Mouse (Mus musculus): ENCODE measurements around the gene Olfr1358. TPM values are rescaled to one million over a fixed set of nuclear protein-coding genes. Genes with fewer than 3 reads are reported as not detected.
"Not testable (repeated sequence)": the region's sequence is repeated elsewhere in the genome, so short reads cannot be mapped to it uniquely, and the experiment has no call there.

The Olfr1358 gene
- polyA plus RNA-seq, 1 experiment = not detected

- Histone ChIP-seq H3ac (ENCODE audit: control insufficient read depth, insufficient read length) (no peak overlapping the region), H3K27me3 (ENCODE audit: control insufficient read depth, insufficient read depth, insufficient read length) (no peaks in the 10 kb centered on the region), H3K36me3 (ENCODE audit: control insufficient read depth, insufficient read depth) (no peaks in the 10 kb centered on the region)
Measured at GRCm38 (mm10) chr10:78520260-78521005, 3.2 kb downstream of the Olfr1358 start.

GRCm38 (mm10) chr10:78525071-78525470 is 7.8 kb downstream of the Olfr1358 start:
- not testable (repeated sequence) for H3K4me3 ChIP-seq; H3ac ChIP-seq (ENCODE audit: control insufficient read depth, insufficient read length); H3K79me2 ChIP-seq (ENCODE audit: control insufficient read depth, insufficient read depth); H3K36me3 ChIP-seq (ENCODE audit: control insufficient read depth, insufficient read depth); H3K27me3 ChIP-seq (ENCODE audit: control insufficient read depth, insufficient read depth, insufficient read length); H3K4me2 ChIP-seq (ENCODE audit: low read depth)

More at GRCm38 (mm10) chr10:78520260-78521005, 3.2 kb downstream of the Olfr1358 start:
- Histone ChIP-seq H3K4me2 (ENCODE audit: low read depth) (no peak overlapping the region), H3K4me3 (no peak overlapping the region), H3K79me2 (ENCODE audit: control insufficient read depth, insufficient read depth) (no peaks in the 10 kb centered on the region)
- TF ChIP-seq SRF (IDR thresholded peaks at IDR 0.05; ENCODE audit: control insufficient read depth, insufficient read length, low read depth) = no peak
- TF ChIP-seq CEBPB (IDR thresholded peaks at IDR 0.05; ENCODE audit: insufficient read depth, poor library complexity, severe bottlenecking) = no peak
- TF ChIP-seq E2F4 (IDR thresholded peaks at IDR 0.05; ENCODE audit: insufficient read depth) = no peak
- no peak for TF ChIP-seq TCF3 (IDR thresholded peaks at IDR 0.05; ENCODE audit: insufficient read length, low read depth)
- no peak for TF ChIP-seq TCF12 (IDR thresholded peaks at IDR 0.05; ENCODE audit: insufficient read depth, poor library complexity, severe bottlenecking)
- TF ChIP-seq REST (IDR thresholded peaks at IDR 0.05; ENCODE audit: insufficient read depth, insufficient read length) = no peak
- no peak for TF ChIP-seq MYOG (IDR thresholded peaks at IDR 0.05; ENCODE audit: control insufficient read depth in 1 of 3, insufficient read depth in 1 of 3, insufficient read length in 2 of 3, low read depth in 2 of 3)

- no peaks in the 10 kb centered on the region for H3K79me2 ChIP-seq (ENCODE audit: control insufficient read depth, insufficient read depth)
- TF ChIP-seq REST (IDR thresholded peaks at IDR 0.05; ENCODE audit: insufficient read depth, insufficient read length) (no peak), SRF (IDR thresholded peaks at IDR 0.05; ENCODE audit: control insufficient read depth, insufficient read length, low read depth) (no peak), POLR2AphosphoS2 (IDR thresholded peaks at IDR 0.05; ENCODE audit: insufficient read length, low read depth) (no peak), CEBPB (IDR thresholded peaks at IDR 0.05; ENCODE audit: insufficient read depth, poor library complexity, severe bottlenecking) (no peak), USF1 (IDR thresholded peaks at IDR 0.05; ENCODE audit: low read depth) (no peak), POLR2A (IDR thresholded peaks at IDR 0.05; ENCODE audit: insufficient read length, low read depth) (no peak)
- H3K27me3 ChIP-seq (ENCODE audit: control insufficient read depth, insufficient read depth, insufficient read length) = peaks cover 5% of the 10 kb centered on the region
- no peaks in the 10 kb centered on the region for H3K36me3 ChIP-seq (ENCODE audit: control insufficient read depth, insufficient read depth)
- H3K4me3 ChIP-seq = no peak overlapping the region
- H3ac ChIP-seq (ENCODE audit: control insufficient read depth, insufficient read length) = no peak overlapping the region
- no peak overlapping the region for H3K4me2 ChIP-seq (ENCODE audit: low read depth)
Measured at GRCm38 (mm10) chr10:78525511-78525910, 8.3 kb downstream of the Olfr1358 start.

GRCm38 (mm10) chr10:78540943-78541342 is 23.7 kb downstream of the Olfr1358 start:
- Histone ChIP-seq H3K4me3 (no peak overlapping the region), H3ac (ENCODE audit: control insufficient read depth, insufficient read length) (no peak overlapping the region), H3K79me2 (ENCODE audit: control insufficient read depth, insufficient read depth) (no peaks in the 10 kb centered on the region), H3K4me2 (ENCODE audit: low read depth) (no peak overlapping the region), H3K27me3 (ENCODE audit: control insufficient read depth, insufficient read depth, insufficient read length) (no peaks in the 10 kb centered on the region), H3K36me3 (ENCODE audit: control insufficient read depth, insufficient read depth) (no peaks in the 10 kb centered on the region)
- no peak for TF ChIP-seq TCF3 (IDR thresholded peaks at IDR 0.05; ENCODE audit: insufficient read length, low read depth)
- TF ChIP-seq POLR2AphosphoS2 (IDR thresholded peaks at IDR 0.05; ENCODE audit: insufficient read length, low read depth) = no peak
- no peak for TF ChIP-seq SRF (IDR thresholded peaks at IDR 0.05; ENCODE audit: control insufficient read depth, insufficient read length, low read depth)
- TF ChIP-seq MYOD1 (IDR thresholded peaks at IDR 0.05; ENCODE audit: control insufficient read depth in 1 of 3, insufficient read length in 2 of 3, low read depth in 2 of 3) = no peak
- no peak for TF ChIP-seq MAX (IDR thresholded peaks at IDR 0.05; ENCODE audit: low read depth)
- TF ChIP-seq POLR2A (IDR thresholded peaks at IDR 0.05; ENCODE audit: insufficient read length, low read depth) = no peak
- no peak for TF ChIP-seq E2F4 (IDR thresholded peaks at IDR 0.05; ENCODE audit: insufficient read depth)
- no peak for TF ChIP-seq CEBPB (IDR thresholded peaks at IDR 0.05; ENCODE audit: insufficient read depth, poor library complexity, severe bottlenecking)
- TF ChIP-seq MYOG (IDR thresholded peaks at IDR 0.05; ENCODE audit: control insufficient read depth in 1 of 3, insufficient read depth in 1 of 3, insufficient read length in 2 of 3, low read depth in 2 of 3) = no peak
- no peak for TF ChIP-seq USF1 (IDR thresholded peaks at IDR 0.05; ENCODE audit: low read depth)
- no peak for TF ChIP-seq TCF12 (IDR thresholded peaks at IDR 0.05; ENCODE audit: insufficient read depth, poor library complexity, severe bottlenecking)
- no peak for TF ChIP-seq REST (IDR thresholded peaks at IDR 0.05; ENCODE audit: insufficient read depth, insufficient read length)

- Histone ChIP-seq H3K4me2 (ENCODE audit: low read depth) (no peak overlapping the region), H3ac (ENCODE audit: control insufficient read depth, insufficient read length) (no peak overlapping the region), H3K4me3 (no peak overlapping the region), H3K36me3 (ENCODE audit: control insufficient read depth, insufficient read depth) (no peaks in the 10 kb centered on the region), H3K27me3 (ENCODE audit: control insufficient read depth, insufficient read depth, insufficient read length) (no peaks in the 10 kb centered on the region), H3K79me2 (ENCODE audit: control insufficient read depth, insufficient read depth) (no peaks in the 10 kb centered on the region)
- TF ChIP-seq MYOD1 (IDR thresholded peaks at IDR 0.05; ENCODE audit: control insufficient read depth in 1 of 3, insufficient read length in 2 of 3, low read depth in 2 of 3) = no peak
- TF ChIP-seq REST (IDR thresholded peaks at IDR 0.05; ENCODE audit: insufficient read depth, insufficient read length) = no peak
Measured at GRCm38 (mm10) chr10:78565070-78565469, 47.8 kb downstream of the Olfr1358 start.

All from myocyte (in vitro differentiated cells).